Mouse (Mus musculus) C2C12 (cell line): ENCODE data around the gene Ophn1.

Experiments used
- CEBPB ChIP-seq: IDR thresholded peaks from one replicate; pipeline ENCODE4 v1.6.1; 2011; ENCODE audit warnings: low read depth, mild to moderate bottlenecking, control low read depth, moderate library complexity
- CTCF ChIP-seq: IDR thresholded peaks from one replicate; pipeline ENCODE4 v1.5.1; 2011; ENCODE audit not compliant: control insufficient read depth, insufficient read depth, insufficient read length
- MAX ChIP-seq: IDR thresholded peaks from one replicate; pipeline ENCODE4 v1.6.1; 2011; ENCODE audit warnings: mild to moderate bottlenecking, control low read depth
- MYOG ChIP-seq: IDR thresholded peaks from one replicate; pipeline ENCODE4 v1.6.1; 2011; ENCODE audit not compliant: control insufficient read depth, insufficient read length; ENCODE audit errors: extremely low read depth
- USF1 ChIP-seq: IDR thresholded peaks from one replicate; pipeline ENCODE4 v1.6.1; 2011; ENCODE audit warnings: low read depth, mild to moderate bottlenecking, control low read depth, moderate library complexity

- TF ChIP-seq MAX (no peak), CTCF (no peak), USF1 (no peak), MYOG (no peak), CEBPB (no peak)
These were observed 28.6 kb upstream of the Ophn1 start for GRCm38 (mm10) chrX:98919423-98919822.
